Mouse (Mus musculus) left cerebral cortex, adult 2 months (tissue): Measurements from ENCODE around the gene Gtf2i. TPM values are rescaled to one million over a fixed set of nuclear protein-coding genes. Genes with fewer than 3 reads are reported as not detected.

Experiments
- DNase-seq, 2 experiments: peaks; one replicate each; pipeline ENCODE4 v3.0.0; 2021 to 2022; ENCODE audit warnings: low spot score in 2 of 2, mixed read lengths in 1 of 2; ENCODE audit errors: extremely low spot score in 1 of 2
- H3K27ac ChIP-seq: fragments of 200-600 bp; 2 replicates; pipeline ENCODE4 v1.8.1; 2022
- H3K4me3 ChIP-seq: fragments of 200-600 bp; 2 replicates; pipeline ENCODE4 v1.8.1; 2022
- CTCF ChIP-seq: fragments of 200-600 bp; IDR thresholded peaks from 2 replicates; pipeline ENCODE4 v1.8.1; 2022; ENCODE audit warnings: antibody characterized with exemption, mild to moderate bottlenecking, moderate library complexity
- intact Hi-C: fragments of 180-260 bp; cut with DNase I; formaldehyde crosslinking; loops from one replicate; pipeline ENCODE4 v1.15.1; 2025
- total RNA-seq, 2 experiments: library from RNA; stranded (reverse); gene quantifications; 2 replicates each; pipeline ENCODE4 v1.2.3; 2021

The Gtf2i gene
- total RNA-seq, 2 experiments from 2014 or later = 219 to 221 TPM

- H3K27ac ChIP-seq = no peak overlapping the region
- no peak overlapping the region for H3K4me3 ChIP-seq
- no peak for TF ChIP-seq CTCF
- no peak for DNase-seq
- intact Hi-C loops = no loop called here
These were observed 81.3 kb downstream of the Gtf2i start for GRCm38 (mm10) chr5:134233244-134233651.

DNA sequence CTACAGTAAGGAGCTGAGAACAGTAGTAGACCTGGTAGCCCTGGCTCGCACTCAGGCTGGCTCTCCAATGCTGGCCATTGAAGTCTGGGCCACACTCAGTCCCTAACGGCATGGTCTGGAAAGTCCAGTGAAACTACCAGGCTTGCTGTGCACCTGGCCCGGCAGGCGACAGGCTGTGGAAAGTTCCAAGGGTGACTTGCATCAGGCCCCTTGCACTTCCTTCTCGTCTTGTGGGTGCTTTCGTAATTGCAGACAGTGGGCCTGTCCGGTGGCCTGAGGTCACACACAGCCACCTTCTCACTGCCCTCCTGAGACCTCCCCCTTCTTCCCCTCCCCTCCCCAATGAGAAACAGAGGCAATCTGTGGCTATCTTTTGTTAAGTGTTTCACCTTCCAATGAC lies 82.0 kb downstream of the Gtf2i start:
- intact Hi-C loops = no loop called here
- DNase-seq = no peak
- no peak for TF ChIP-seq CTCF
- no peak overlapping the region for H3K4me3 ChIP-seq
- H3K27ac ChIP-seq = no peak overlapping the region

GRCm38 (mm10) chr5:134232111-134232510 lies 82.4 kb downstream of the Gtf2i start:
- Histone ChIP-seq H3K4me3 (no peak overlapping the region), H3K27ac (no peak overlapping the region)
- intact Hi-C loops = no loop called here
- DNase-seq = no peak
- no peak for TF ChIP-seq CTCF

DNA sequence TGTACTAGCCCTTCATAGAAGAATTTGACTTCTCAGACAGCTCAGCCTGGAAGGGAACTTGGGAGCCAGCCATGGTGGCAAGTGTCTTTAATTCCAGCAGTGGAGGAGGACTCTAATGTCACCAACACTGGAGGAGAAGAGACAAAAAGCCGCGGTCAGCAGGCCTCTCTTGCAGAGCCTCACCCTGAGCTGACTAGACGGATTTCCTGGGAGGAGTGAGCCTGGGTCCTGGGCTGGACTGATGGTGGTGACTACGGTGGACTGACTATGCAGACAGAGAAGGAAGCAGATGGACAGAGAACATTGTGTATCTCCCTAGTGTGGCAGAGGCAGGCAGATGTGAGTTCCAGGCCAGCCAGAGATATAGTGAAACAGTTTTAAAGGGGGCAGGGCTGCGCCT lies 83.2 kb downstream of the Gtf2i start:
- H3K27ac ChIP-seq = peak overlapping the region; percentile 1; the same call in 1 of the 2 replicates
- intact Hi-C loops = no loop called here
- no peak for TF ChIP-seq CTCF
- no peak overlapping the region for H3K4me3 ChIP-seq
- DNase-seq = no peak

- no peak for DNase-seq
- Histone ChIP-seq H3K4me3 (no peak within 1 kb of the TSS), H3K27ac (peak within 1 kb of the TSS; percentile 45; the same call in 1 of the 2 replicates)
- intact Hi-C loops = loop anchor here (5.0 kb wide), 1 partner anchor 37 kb away; no protein-coding TSS in a partner anchor
- no peak for TF ChIP-seq CTCF
These were observed 85.2 kb downstream of the Gtf2i start, which contains the start of gene Ncf1 for GRCm38 (mm10) chr5:134229391-134229790. Gene Ncf1 (minus strand): TSS chr5:134229625.

GRCm38 (mm10) chr5:134228249-134228638 lies 86.3 kb downstream of the Gtf2i start:
- Histone ChIP-seq H3K27ac (peak overlapping the region; percentile 45; the same call in 1 of the 2 replicates), H3K4me3 (no peak overlapping the region)
- no peak for TF ChIP-seq CTCF
- no peak for DNase-seq
- intact Hi-C loops = loop anchor here (5.0 kb wide), 1 partner anchor 36 kb away; no protein-coding TSS in a partner anchor

DNA sequence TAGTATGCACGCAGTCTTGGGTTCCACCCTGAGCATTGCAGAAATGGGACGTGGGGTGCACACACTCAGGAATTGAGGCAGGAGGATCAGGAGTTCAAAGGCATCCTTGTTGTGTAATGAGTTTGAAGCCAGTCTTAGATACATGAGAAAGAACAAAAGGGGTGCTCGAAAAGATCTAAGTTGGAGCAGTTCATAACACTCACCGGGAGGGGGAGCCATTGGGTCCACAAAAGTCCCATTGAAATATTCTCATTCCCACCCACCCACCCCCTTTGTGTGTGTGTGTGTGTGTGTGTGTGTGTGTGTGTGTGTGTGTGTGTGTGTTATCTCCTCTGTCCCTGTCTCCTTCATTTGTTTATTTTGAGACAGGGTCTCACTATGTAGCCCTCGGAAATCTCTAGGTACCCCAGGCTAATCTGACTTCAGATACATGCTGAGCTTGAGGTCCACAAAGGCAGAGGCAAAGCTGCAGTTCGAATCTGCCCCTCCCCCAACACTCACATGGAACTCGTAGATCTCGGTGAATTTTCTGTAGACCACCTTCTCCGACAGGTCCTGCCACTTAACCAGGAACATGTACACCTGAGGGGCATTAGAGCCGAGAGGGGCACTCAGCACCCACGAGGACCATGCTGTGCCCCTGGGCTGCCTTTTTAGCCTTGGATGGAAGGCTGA lies 86.8 kb downstream of the Gtf2i start:
- no peak for DNase-seq
- intact Hi-C loops = loop anchor here (5.0 kb wide), 1 partner anchor 35 kb away; no protein-coding TSS in a partner anchor
- no peak overlapping the region for H3K4me3 ChIP-seq
- TF ChIP-seq CTCF = peak; percentile 57
- H3K27ac ChIP-seq = no peak overlapping the region

GRCm38 (mm10) chr5:134226946-134227345 lies 87.6 kb downstream of the Gtf2i start:
- TF ChIP-seq CTCF = no peak
- no peak for DNase-seq
- intact Hi-C loops = loop anchor here (5.0 kb wide), 1 partner anchor 35 kb away; no protein-coding TSS in a partner anchor
- Histone ChIP-seq H3K4me3 (no peak overlapping the region), H3K27ac (no peak overlapping the region)

DNA sequence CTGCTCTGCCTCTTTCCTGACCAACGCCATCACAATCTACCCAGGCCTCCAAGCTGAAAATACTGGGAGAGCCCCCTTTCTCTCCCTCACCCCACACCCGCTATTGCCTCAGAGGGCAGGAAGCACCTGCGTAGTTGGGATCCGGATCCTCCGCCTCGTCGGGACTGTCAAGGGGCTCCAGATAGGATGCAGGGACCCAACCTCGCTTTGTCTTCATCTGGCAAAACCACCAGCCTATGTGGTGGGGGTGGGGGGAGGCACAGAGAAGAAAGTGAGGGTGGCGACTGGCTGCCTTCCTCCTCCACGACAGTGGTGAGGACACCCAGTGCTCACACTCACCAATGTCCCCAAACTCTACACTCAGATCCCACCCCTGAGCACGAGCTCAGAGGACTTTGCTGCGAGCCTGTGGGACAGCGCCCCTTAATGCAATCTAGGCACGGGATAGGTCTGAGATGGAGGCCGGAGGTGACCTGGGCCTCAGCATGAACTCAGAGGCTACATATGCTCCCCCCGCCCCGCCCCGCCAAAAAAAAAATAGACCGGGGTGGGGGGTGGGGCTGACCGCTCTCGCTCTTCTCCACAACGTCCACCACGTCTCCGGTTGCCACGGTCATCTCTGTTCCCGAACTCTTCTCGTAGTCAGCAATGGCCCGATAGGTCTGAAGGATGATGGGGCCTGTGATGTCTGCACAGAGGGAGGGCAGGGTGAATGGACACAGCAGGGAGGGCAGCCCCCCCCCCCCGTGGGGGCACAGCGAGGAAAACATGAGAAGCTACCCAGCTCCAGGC lies 89.3 kb downstream of the Gtf2i start:
- no peak overlapping the region for H3K27ac ChIP-seq
- intact Hi-C loops = loop anchor here (5.0 kb wide), 1 partner anchor 33 kb away; no protein-coding TSS in a partner anchor
- no peak for DNase-seq
- no peak for TF ChIP-seq CTCF
- no peak overlapping the region for H3K4me3 ChIP-seq

DNA sequence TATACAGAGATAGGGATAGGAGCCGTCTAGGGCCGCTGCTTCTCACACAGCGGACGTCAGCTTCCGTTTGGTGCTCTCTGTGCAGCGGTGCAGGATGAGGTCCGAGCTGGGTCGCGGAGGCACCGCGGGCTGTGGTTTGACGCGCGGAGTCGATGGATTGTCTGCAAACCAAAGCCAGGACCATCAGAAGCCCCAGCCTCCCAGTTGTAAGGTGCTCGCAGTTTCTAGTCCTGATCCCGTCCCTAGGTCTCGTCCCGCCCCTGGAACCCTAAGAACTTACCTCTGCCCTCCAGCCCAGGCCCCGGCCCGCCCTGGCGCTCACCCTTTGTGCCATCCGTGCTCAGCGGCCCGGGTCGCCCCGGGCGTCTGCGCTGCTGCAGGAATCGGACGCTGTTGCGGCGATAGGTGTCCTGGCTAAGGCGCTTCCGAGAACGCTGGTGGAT lies 92.8 kb downstream of the Gtf2i start:
- no peak overlapping the region for H3K4me3 ChIP-seq
- no peak for DNase-seq
- intact Hi-C loops = no loop called here
- no peak for TF ChIP-seq CTCF
- H3K27ac ChIP-seq = no peak overlapping the region

- Histone ChIP-seq H3K27ac (no peak overlapping the region), H3K4me3 (no peak overlapping the region)
- intact Hi-C loops = no loop called here
- DNase-seq = no peak
- TF ChIP-seq CTCF = no peak
These were observed 93.3 kb downstream of the Gtf2i start for GRCm38 (mm10) chr5:134221278-134221677.

DNA sequence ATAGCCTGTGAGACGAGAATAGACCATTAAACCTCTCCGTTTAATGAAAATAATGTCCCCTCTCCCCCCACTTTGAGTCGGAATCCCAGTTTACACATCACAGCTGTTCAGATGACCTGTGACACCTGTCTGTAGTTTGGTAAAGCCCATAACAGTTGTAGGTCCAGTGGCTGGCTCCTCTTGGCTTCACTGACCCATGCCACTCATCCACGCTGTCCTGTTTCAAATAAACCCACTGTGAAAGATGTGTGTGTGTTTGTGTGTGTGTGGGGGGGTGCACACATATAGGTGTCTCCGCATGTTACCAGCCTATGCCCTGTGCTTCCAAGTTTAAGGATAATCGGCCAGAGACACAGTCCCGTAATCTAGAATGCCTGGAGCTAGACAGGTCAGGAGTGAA lies 96.7 kb downstream of the Gtf2i start:
- no peak for DNase-seq
- intact Hi-C loops = no loop called here
- TF ChIP-seq CTCF = no peak
- no peak overlapping the region for H3K4me3 ChIP-seq
- no peak overlapping the region for H3K27ac ChIP-seq
